Mouse (Mus musculus): Measurements from ENCODE around the gene Nqo1. TPM values are rescaled to one million over a fixed set of nuclear protein-coding genes. Genes with fewer than 3 reads are reported as not detected.

Nqo1 gene
- total RNA-seq, 2 experiments from 2014 or later: 1.6 to 2.4 TPM

DNA sequence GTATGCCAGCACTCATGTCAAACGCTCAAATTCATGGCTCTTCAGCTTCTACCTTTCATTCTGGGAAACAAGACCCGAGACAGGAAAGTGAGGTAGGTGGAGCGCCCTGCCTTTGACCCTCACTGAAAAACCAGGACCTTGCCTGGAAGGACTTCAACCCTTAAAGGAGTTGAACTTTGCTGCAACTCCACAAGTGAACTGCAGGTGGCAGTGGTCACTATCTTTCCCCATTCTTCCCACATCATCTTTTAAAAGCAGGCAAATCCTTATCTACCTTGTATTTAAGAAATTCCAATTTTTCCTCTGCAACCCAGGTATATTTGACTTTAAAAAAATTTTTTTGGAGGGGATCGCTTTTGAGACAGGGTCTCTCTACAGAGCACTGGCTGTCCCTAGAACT is 8.4 kb upstream of the Nqo1 start:
- ATAC-seq (ENCODE audit: poor library complexity, severe bottlenecking): peak; percentile 88

- ATAC-seq (ENCODE audit: poor library complexity, severe bottlenecking): no peak
These were observed 2.9 kb upstream of the Nqo1 start for GRCm38 (mm10) chr8:107405935-107406334.

DNA sequence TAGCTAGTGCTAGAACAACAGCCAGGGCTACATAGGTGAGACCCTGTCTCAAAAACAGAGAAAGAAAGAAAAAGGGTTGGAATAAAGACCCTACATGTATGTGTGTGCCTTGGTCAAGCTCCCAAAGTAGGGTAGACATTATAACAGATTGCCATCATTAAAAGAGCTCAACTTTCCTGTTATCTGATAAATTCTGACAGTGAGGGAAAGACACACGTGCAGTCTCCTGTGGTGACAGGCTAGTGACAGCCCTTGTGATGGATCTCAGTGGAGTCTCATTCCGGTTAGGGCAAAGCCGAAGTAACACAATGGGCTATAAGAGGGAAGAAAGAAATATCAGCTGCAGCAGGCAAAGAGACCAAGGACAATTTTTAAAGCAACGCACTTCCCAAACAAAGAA is 1.1 kb upstream of the Nqo1 start:
- no peak for ATAC-seq (ENCODE audit: poor library complexity, severe bottlenecking)

DNA sequence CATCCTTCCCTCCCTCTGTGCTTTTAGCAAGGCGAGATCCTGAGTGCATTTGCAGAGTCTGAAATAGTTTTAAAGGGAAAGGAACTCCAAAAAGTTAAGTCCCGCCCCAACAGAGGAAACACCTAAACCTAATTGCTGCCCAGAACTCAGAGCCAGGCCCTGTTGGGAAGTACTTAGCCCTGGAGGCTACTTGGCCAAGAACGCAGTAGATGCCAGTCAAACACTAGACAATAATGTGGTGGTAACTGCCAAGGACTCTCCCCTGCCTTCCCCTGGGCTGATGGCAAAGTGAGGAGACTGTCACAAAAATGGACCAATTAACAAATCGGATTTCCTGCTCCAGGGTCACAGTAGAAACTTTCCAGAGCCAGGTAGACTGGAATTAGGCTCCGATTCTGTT is 1.1 kb downstream of the Nqo1 start:
- no peak for ATAC-seq (ENCODE audit: poor library complexity, severe bottlenecking)

DNA sequence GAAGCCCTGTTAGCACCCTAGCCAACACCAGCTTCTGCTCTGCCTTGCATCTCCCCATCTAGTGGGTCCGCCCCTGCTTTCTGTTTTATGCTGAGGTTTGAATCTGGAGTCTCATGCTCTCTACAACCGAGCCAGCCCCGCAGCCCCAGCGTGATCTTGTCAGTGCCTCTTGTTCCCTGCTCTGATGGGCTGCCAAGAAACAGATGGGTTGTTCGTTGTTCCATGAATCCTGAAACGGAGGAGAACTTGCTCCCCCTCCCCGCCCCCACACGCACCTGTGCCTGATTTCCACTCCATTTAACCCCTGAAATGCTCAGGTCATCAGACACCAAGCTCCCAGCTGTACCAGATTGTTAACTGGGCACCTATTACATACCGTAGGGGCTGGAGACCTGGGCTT is 3.5 kb downstream of the Nqo1 start:
- ATAC-seq (ENCODE audit: poor library complexity, severe bottlenecking): no peak

- no peak for ATAC-seq (ENCODE audit: poor library complexity, severe bottlenecking)
These were observed 5.3 kb downstream of the Nqo1 start for GRCm38 (mm10) chr8:107397665-107398064.

DNA sequence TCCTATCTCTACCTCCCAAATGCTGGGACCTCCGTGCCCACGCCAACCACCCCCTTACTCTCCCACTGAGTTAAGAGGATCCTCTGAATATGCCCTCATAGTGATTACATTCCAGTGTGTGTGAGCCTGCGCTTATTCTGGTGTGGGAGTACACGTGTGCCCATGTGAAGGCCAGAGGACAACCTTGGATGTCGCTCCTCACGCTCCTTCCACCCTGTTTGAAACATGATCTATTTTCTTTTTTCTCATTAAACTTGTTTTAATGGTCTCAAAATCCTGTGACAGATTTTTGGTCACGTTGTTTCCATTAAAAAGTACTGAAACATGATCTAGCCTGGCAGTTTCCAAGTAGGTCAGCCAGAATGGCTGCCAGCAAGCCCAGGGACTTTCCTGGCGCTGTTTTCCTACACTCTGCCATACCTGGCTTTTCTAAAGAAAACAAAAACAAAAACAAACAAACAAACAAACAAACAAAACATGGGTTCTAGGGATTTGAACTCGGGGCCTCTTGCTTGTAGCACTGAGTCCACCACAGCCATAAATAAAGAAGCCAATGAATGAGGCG is 6.8 kb downstream of the Nqo1 start:
- ATAC-seq (ENCODE audit: poor library complexity, severe bottlenecking): no peak

- ATAC-seq (ENCODE audit: poor library complexity, severe bottlenecking): no peak
These were observed 7.6 kb downstream of the Nqo1 start for GRCm38 (mm10) chr8:107395397-107395796.

DNA sequence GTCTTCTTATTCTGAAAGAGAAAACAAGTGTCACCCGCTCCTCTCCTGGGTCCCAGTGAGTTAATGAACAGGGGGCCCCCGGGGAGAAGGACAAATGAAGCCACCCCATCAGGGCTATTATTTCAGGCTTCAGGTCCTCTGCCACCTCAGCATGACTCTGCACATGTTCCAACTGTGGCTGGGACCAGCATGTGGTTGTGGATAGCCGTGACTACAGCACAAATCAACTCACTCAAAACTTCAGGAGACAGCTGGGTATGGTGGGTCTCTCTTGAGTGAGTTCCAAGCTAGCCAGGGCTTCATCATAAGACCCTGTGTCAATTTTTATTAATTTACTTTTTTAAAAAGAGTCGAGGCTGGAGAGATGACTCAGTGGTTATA is 11.9 kb downstream of the Nqo1 start:
- ATAC-seq (ENCODE audit: poor library complexity, severe bottlenecking): no peak

- no peak for ATAC-seq (ENCODE audit: poor library complexity, severe bottlenecking)
These were observed 12.4 kb downstream of the Nqo1 start for GRCm38 (mm10) chr8:107390476-107391135.

DNA sequence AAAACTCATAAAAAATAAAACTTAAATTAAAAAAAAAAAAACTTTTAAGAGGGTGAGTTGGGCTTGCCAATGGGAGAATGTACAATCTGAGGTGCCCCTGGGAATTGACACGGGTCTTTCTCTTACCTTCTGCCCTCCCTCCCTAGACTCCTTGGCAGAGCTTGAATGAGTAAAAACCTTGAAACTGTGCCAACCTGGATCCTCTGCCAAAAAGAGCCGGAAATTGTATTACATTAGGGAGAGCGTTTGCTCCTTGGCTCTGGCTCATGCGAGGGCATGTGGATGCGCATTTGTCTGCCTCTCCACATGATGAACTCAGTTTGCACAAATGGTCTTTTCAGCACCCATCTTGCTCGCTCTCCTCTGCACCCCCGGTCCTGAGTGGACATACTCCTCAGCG is 13.4 kb downstream of the Nqo1 start:
- no peak for ATAC-seq (ENCODE audit: poor library complexity, severe bottlenecking)

DNA sequence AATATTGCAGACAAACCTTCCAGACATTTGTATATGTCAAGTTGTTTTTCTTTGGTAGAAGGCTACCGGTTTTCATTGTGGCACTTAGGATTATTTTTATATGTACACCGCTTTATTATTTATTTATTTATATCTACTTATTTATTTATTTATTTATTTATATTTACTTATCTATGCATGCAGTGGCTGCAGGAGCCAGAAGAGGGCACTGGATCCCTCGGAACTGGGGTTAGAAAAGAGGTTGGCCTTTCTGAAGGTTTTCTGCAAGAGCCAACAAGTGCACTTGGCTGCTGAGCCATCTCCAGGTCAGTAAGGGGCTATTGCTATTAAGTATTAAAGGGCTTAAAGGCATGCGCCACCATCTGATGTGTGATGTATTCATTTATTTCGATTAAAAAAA is 15.1 kb downstream of the Nqo1 start:
- ATAC-seq (ENCODE audit: poor library complexity, severe bottlenecking): peak; percentile 43; the same call in 1 of the 2 replicates

GRCm38 (mm10) chr8:107386642-107387041 is 16.4 kb downstream of the Nqo1 start:
- peak; percentile 71 for ATAC-seq (ENCODE audit: poor library complexity, severe bottlenecking)

GRCm38 (mm10) chr8:107386171-107386570 is 16.8 kb downstream of the Nqo1 start:
- ATAC-seq (ENCODE audit: poor library complexity, severe bottlenecking): no peak

- ATAC-seq (ENCODE audit: poor library complexity, severe bottlenecking): no peak
These were observed 17.9 kb downstream of the Nqo1 start for GRCm38 (mm10) chr8:107385063-107385462.

DNA sequence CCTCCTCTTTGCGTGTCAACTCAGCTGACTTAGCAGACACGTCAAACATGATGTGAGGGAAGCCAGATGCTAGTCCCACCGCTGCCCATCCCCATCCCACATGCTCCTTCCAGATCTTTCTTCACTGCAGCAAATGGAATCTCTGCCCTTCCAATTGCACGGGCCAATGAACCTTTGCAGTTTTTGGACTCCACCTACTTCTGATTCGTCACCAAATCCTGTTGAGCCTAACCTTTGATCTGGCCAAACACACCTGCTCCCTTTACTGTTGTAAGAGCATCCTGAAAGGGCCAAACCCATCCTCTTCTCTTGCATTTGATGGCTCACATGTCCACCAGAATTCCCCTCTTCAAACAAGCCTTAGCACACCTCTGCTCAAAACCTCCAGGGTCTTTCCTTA is 18.4 kb downstream of the Nqo1 start:
- no peak for ATAC-seq (ENCODE audit: poor library complexity, severe bottlenecking)

DNA sequence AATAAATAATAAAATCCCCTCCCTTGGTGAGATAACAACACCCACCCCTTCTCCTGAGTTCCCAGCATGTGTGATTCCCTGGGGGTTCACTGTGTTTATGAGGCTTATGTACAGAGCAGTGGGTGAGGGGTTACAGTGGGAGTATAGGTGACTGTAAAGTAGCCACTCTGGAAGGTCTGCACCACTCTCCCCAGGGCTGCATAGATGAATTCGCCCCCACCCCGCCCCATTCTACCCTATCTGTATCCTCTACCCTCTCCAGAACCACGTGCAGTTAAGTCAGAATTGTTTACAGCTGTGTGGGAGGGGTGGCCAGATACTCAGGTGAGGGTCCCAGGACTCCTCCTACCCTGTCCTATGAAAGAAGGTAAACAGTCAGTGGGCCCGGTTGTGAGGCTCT is 20.1 kb downstream of the Nqo1 start:
- ATAC-seq (ENCODE audit: poor library complexity, severe bottlenecking): no peak

DNA sequence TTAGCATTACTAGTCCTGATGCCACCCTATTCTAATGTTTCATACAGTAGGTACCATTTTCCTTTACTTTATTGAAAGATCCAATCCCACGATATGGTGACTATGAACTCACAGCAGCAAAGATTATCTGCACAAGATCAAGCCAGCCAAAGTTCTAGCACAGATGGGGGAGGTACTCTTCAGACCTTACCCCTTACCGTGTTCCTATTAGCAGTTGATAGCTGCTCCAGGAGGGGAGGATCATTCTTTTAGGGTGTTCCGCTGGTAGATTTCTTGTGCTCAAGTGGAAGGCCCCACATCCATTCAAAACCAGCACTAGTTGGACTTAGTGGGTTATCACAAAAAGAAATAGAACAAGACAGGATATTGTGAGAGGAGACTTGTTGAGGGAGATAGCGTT is 21.3 kb downstream of the Nqo1 start:
- no peak for ATAC-seq (ENCODE audit: poor library complexity, severe bottlenecking)

- ATAC-seq (ENCODE audit: poor library complexity, severe bottlenecking): no peak
These were observed 22.3 kb downstream of the Nqo1 start for GRCm38 (mm10) chr8:107380734-107381133.

DNA sequence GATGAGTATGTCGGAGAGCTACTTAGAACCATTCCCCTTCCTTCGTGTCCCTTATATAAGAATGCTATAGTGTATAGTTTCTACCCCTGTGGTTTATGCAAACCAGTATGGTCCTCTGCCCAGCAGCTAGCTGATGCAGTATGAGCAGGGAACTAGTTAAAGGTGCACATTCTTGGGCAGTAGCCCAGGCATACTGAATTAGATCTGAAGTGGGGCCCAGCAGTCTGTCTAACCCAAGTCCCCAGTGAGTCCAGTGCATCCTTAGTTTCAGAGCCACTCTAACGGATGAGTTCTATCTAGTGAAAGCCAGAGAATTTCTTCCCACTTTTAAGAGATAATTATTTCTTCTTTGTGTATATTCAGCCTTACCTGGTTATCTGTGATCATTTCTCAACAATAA is 25.7 kb downstream of the Nqo1 start:
- no peak for ATAC-seq (ENCODE audit: poor library complexity, severe bottlenecking)

DNA sequence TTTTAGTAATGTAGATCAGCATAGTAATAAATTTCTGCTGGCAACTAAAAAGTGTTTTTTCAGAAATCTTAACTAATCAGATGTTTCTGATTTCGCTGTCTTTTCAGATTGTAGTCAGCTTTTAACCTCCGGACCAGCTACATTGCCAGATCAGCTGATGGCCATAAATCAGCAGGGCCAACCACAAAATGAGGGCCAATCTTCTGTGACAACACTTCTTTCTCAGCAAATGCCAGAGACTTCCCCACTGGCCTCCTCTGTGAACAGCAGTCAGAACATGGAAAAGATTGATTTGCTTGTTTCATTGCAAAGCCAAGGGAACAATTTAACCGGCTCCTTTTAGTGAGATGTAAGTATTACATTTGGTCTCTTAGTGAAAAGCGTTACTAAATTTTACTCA is 32.7 kb downstream of the Nqo1 start:
- ATAC-seq (ENCODE audit: poor library complexity, severe bottlenecking): no peak
